Comparison of ENCODE assay signal across 9 mouse cellular contexts in the genomic region with DNA sequence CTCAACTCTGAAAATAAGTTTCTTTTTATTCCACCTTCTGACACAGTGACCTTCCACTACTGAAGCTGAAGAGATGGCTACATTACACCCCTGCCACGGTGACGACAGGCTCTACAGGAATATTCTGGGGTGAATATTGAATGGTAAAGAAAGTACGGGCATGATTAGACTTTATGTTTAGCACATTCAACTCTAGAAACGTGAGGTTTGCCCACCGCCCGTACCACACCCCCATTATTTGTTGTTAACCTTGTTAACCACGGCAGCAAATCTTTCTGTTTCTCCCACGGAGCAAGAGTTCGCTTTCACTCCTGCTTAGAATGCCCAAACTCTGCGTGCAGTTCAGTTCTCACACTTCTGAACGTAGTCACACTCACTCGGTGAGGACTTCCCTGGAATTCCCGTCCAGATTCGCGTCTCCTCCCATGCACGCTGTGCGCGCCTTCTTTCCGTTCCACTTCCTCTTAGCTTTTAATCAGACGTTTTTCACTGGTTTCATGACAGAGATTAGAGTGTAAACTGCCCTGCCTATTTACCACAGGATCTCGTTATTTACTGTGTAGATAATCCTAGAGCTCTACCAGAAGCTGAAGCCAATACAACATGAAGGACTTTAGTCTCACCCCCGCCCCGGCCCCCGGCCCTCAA.
A peak's percentile ranks its signal among the peaks of the same experiment; 100 is the strongest.
DNase-seq lines count a peak whose midpoint lies in the region; ATAC-seq and TF ChIP-seq lines count a peak whose summit lies in the region.
"Had no signal": no experiment of that assay in that cellular context is flagged by ENCODE, and none has a peak within 500 bp of the region (broad histone marks: within the 10 kb centered on the region; RNA-seq: fewer than 3 reads in every experiment).

No protein-coding gene starts in this region.

- TF ChIP-seq CTCF in midbrain, postnatal 0 days (IDR thresholded peaks at IDR 0.05), result no peak

- peak overlapping the region; percentile 60 for H3K4me2 ChIP-seq in lung, embryonic 16.5 days (ENCODE audit: low read depth, low read length)
- peak overlapping the region; percentile 48 for H3K4me2 ChIP-seq in intestine, embryonic 15.5 days (replicated peaks)
- H3K4me2 ChIP-seq in midbrain, postnatal 0 days (ENCODE audit: low read depth, low read length, poor library complexity, severe bottlenecking), result no peak overlapping the region
- H3K4me2 ChIP-seq: embryonic facial prominence, embryonic 12.5 days had no signal

- peaks cover 22% of the 10 kb centered on the region for H3K4me1 ChIP-seq in lung, embryonic 16.5 days (replicated peaks; ENCODE audit: control insufficient read depth, insufficient read depth, low read length)
- H3K4me1 ChIP-seq in intestine, embryonic 15.5 days (replicated peaks), result peaks cover 24% of the 10 kb centered on the region; the same call in 1 of the 2 replicates
- peaks cover 19% of the 10 kb centered on the region for H3K4me1 ChIP-seq in megakaryocyte, embryonic 14.5 days
- H3K4me1 ChIP-seq in midbrain, postnatal 0 days (ENCODE audit: insufficient read depth, low read length), result no peaks in the 10 kb centered on the region

- peak overlapping the region; percentile 36 for H3K4me3 ChIP-seq in lung, embryonic 16.5 days (ENCODE audit: low read length)
- H3K4me3 ChIP-seq in intestine, embryonic 15.5 days (replicated peaks), result peak overlapping the region; percentile 17
- H3K4me3 ChIP-seq in megakaryocyte, embryonic 14.5 days (replicated peaks), result peak overlapping the region; percentile 88
- no peak overlapping the region for H3K4me3 ChIP-seq in midbrain, postnatal 0 days (ENCODE audit: low read depth, low read length)
- H3K4me3 ChIP-seq: embryonic facial prominence, embryonic 12.5 days had no signal

- DNase-seq in adrenal gland, postnatal 14 days, result peak; percentile 27
- no peak for DNase-seq in adrenal gland, postnatal 25 days
- no peak for DNase-seq in lung, adult 18-20 months
- no peak for DNase-seq in left cerebral cortex, adult 18-20 months (ENCODE audit: low spot score in 2 of 2)
- DNase-seq in midbrain, postnatal 0 days (ENCODE audit: low spot score), result no peak

- no peaks in the 10 kb centered on the region for H3K36me3 ChIP-seq in lung, embryonic 16.5 days (ENCODE audit: control insufficient read depth, insufficient read depth, low read length)
- H3K36me3 ChIP-seq in intestine, embryonic 15.5 days, result no peaks in the 10 kb centered on the region
- no peaks in the 10 kb centered on the region for H3K36me3 ChIP-seq in megakaryocyte, embryonic 14.5 days (replicated peaks; ENCODE audit: low read length)
- H3K36me3 ChIP-seq in midbrain, postnatal 0 days (ENCODE audit: insufficient read depth, low read length), result no peaks in the 10 kb centered on the region
- H3K36me3 ChIP-seq: embryonic facial prominence, embryonic 12.5 days had no signal

- peak overlapping the region; percentile 33 for H3K27ac ChIP-seq in lung, embryonic 16.5 days (ENCODE audit: low read length)
- H3K27ac ChIP-seq in intestine, embryonic 15.5 days, result peak overlapping the region; percentile 75
- H3K27ac ChIP-seq in midbrain, postnatal 0 days (ENCODE audit: low read depth, low read length), result no peak overlapping the region
- H3K27ac ChIP-seq: embryonic facial prominence, embryonic 12.5 days had no signal

- WGBS in lung, embryonic 16.5 days, result 21% methylated on average over 24 of the region's 24 CpGs
- WGBS in intestine, embryonic 15.5 days, result 21% methylated on average over 24 of the region's 24 CpGs
- 72% methylated on average over 24 of the region's 24 CpGs for WGBS in midbrain, postnatal 0 days

- H3K27me3 ChIP-seq in lung, embryonic 16.5 days (ENCODE audit: control insufficient read depth, insufficient read depth, low read depth, low read length), result no peaks in the 10 kb centered on the region
- H3K27me3 ChIP-seq in intestine, embryonic 15.5 days (replicated peaks), result no peaks in the 10 kb centered on the region
- peaks cover 4% of the 10 kb centered on the region for H3K27me3 ChIP-seq in megakaryocyte, embryonic 14.5 days (replicated peaks)
- H3K27me3 ChIP-seq in midbrain, postnatal 0 days (ENCODE audit: insufficient read depth, low read length), result no peaks in the 10 kb centered on the region
- H3K27me3 ChIP-seq: embryonic facial prominence, embryonic 12.5 days had no signal

- no peaks in the 10 kb centered on the region for H3K9me3 ChIP-seq in lung, embryonic 16.5 days (ENCODE audit: control insufficient read depth, low read length)
- H3K9me3 ChIP-seq in intestine, embryonic 15.5 days, result no peaks in the 10 kb centered on the region
- H3K9me3 ChIP-seq in megakaryocyte, embryonic 14.5 days, result no peaks in the 10 kb centered on the region
- H3K9me3 ChIP-seq in midbrain, postnatal 0 days (ENCODE audit: low read length), result no peaks in the 10 kb centered on the region
- H3K9me3 ChIP-seq: embryonic facial prominence, embryonic 12.5 days had no signal

- peak overlapping the region; percentile 43 for H3K9ac ChIP-seq in lung, embryonic 16.5 days (ENCODE audit: low read length)
- no peak overlapping the region for H3K9ac ChIP-seq in intestine, embryonic 15.5 days
- H3K9ac ChIP-seq in midbrain, postnatal 0 days (replicated peaks; ENCODE audit: low read length, poor library complexity, severe bottlenecking), result no peak overlapping the region
- H3K9ac ChIP-seq: embryonic facial prominence, embryonic 12.5 days had no signal

- ATAC-seq in lung, embryonic 16.5 days (ENCODE audit: low read depth), result peak; percentile 58; the same call in 1 of the 2 replicates
- peak; percentile 65 for ATAC-seq in intestine, embryonic 15.5 days
- no peak for ATAC-seq in midbrain, postnatal 0 days (ENCODE audit: low FRiP score)
